Mouse (Mus musculus) adrenal gland, postnatal 36 days (tissue): ENCODE data around the gene Trmt10a. TPM values are rescaled to one million over a fixed set of nuclear protein-coding genes. Genes with fewer than 3 reads are reported as not detected.
"Not testable (repeated sequence)": the region's sequence is repeated elsewhere in the genome, so short reads cannot be mapped to it uniquely, and the experiment has no call there.

Experiments
- DNase-seq, 2 experiments: peaks; one replicate each; pipeline ENCODE4 v3.0.0; 2021; ENCODE audit warnings: mixed read lengths in 1 of 2
- total RNA-seq, 2 experiments: library from RNA; stranded (reverse); gene quantifications; 2 replicates each; pipeline ENCODE4 v1.2.3; 2021

Trmt10a gene
- total RNA-seq, 2 experiments from 2014 or later, result 12.9 to 13.1 TPM

DNA sequence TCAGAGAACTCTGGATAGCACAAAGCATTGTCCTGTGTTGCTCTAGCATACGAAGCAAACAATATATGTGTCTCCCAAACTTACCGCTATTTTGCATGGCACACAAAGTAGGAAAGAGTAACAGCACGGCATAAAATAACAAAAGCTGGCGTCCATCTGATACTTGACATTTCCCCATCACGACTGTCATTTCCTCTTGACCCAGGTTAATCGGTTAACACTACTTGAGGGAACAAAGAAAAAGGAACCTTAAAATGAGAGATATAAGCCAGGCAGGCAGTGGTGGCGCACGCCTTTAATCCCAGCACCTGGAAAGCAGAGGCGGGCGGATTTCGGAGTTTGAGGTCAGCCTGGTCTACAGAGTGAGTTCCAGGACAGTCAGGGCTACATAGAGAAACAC, 9.3 kb upstream of the Trmt10a start:
- no peak for DNase-seq

DNA sequence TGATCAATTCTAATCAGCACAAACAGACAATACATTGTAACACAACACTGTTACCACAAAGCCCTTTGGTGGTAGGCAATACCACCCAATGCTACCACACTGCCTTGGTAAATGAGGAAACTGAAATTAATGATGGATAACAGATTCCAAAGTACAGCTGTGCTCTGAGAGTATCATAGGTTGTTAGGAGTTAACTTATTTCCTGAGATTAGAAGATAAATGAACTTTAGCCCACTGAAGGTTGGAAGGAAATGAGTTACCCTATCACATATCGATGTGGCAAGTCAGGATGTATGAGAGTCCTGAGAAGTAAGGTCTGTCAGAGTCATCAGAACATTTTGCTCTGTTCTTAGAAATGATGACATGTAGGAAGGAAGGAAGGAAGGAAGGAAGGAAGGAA, 8.7 kb upstream of the Trmt10a start:
- no peak for DNase-seq

DNA sequence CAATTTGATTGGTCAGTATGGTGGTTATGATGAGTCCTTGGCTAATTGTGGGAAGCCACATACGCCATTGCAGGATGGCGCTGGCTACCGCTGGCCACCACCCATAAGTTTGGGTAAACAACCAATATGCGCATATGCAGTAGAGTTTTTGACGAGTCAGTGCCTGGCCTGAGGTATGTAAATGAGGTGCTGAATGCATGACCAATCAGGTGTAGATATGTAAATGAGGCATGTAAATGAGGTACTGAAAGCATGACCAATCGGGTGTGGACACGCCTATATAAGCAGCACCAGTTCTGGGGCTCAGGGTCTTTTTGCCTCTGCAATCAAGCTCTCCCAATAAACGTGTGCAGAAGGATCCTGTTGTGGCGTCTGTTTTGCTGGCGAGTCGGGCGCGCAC, 5.1 kb upstream of the Trmt10a start:
- DNase-seq, result not testable (repeated sequence)

DNA sequence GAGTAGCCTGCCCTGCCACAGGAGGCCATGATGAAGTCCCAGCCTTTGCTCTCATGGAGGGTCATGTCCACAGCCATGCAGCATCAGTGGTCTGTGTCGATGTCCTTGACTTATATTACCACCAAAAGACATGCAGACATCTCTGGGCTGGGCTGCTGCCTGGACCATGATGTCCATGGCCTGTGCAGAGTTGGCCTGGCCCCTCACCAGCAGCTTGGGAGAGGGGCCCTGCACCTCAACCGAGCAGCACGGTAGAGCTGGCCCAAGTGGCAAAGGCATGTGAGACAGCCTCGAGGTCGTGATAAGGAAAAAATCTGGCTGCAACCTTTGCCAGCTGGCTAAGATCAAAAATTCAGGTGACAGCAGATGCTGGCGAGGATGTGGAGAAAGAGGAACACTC, 3.6 kb upstream of the Trmt10a start:
- DNase-seq, result no peak

DNA sequence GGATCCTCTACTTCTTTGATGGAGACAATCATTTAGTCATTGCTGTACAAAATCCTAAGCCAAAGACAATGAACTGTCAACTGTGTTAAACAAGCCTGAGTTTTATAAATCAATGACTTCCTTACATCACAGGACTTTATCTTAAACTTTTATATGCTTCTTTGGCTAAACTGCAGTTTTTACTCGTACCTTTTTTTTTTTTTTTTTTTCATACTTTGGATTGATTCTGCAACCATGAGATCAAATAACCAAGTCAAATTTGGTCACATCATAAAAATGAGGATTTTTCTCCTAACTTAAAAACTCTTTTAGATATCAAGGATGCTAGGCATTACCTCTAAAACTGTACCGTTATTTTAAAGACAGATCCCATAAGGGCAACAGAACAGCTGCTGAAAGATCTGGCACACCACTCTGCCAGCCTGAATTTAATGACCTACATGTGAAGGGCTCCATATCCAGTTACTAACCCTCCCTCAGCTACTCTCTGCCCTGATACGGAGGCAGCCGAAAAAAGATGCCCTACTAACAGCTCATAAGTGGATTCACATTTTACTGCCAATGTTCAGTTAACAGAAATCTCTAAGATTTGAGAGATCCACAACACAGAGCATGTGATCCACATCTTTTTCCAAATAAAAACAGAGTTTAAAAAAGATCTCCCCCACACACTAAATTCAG, 1.1 kb upstream of the Trmt10a start:
- DNase-seq, result peak in 1 of 2 experiments; percentile 7

DNA sequence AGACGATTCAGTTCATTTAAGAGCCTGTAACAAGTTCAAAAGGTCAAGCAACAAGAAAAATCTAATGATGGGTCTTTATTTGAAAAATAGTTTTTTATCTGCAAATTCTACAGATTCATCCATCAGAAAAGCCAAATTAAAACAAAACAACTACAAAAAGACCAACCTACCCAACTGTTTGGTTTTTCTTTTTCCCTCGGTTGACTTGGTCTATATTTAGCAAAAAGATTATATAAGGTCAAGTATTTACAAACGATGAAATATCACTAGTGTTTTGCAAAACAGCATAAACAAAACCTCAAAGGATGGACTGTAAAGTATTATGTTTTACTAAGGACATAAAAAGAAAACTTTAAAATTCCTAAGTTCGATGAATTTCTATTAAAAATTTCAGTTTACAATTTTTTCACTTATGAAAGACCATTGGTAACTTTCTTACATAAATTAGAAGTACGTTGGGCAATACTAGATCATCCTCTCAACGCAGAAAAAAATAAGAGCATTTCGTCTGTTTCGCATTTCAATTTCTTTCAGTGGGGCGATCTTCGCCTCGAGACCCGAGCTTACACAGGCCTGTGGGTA, 424 bp upstream of the Trmt10a start:
- DNase-seq, result no peak

DNA sequence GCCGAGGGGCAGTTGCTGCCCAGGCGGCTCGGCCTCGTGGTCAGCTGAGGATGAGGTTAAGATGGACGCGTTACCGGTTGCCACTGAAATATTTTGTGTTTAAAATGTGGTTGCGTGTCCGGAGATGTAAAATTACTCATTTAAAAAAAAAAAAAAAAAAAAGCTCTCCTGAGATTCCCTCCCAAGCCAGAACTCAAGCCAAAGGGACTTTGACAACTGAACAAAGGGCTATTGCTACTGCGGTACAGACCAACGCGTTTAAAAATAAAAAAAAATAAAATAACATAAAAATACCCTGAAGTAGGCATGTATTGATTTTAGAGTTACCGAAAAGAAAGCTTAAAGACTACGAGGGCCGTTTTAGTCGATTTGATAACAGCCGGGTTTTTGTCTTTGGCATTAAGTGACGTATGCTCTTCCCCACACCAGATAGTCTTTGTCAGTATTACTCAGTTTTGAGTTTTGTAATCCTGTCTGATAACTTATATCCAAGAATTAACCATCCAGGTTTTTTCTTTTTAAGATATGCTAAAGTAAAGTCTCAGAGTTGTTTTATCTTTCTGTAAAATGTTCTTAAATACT, 903 bp downstream of the Trmt10a start:
- no peak for DNase-seq

DNA sequence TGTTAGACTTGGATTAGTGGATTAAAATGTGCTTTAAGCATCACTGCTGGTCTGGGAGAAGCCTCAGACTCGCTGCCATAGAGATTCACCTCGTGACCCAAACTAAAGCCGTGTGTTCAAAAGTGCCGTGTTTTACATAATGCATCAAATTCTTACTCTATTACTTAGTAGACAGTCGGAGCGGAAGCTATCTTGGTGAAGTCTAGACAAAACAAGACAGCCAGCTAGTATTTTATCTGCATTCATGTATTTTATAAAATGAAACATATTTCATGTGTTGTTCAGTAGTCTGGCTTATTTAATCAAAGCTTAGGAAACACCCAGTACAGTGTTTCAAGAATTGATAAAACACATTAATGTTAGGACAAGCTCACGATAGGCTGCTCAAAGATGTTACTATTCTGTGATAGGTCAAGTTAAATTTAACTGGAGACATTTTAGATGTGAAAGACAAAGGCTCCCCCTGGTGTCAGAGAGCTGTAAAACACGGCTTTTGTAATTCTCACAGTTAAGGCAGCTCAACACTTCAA, 1.5 kb downstream of the Trmt10a start, which contains the start of gene Mttp:
Gene Mttp, minus strand, starts transcription at position 327 of the 530 bp plus-strand sequence.
- DNase-seq, result peak; percentile 61 to 81

DNA sequence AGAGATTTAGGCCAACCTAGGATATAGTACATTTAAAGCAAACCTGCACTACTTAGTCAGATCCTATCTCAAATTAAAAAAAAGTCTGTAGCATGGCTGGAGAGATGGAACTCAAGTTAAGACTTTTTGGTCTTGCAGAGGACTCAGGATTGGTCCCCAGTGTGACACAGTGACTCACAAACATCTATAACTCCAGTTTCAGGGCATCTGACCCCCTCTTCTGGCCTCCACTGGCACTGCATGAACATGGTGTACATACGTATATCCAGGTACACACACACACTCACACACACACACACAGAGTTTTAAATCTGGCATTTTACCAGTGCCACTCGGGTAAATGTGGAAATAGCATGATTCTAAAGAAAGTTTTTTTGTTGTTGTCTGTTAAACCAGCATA, 5.6 kb downstream of the Trmt10a start:
- no peak for DNase-seq

DNA sequence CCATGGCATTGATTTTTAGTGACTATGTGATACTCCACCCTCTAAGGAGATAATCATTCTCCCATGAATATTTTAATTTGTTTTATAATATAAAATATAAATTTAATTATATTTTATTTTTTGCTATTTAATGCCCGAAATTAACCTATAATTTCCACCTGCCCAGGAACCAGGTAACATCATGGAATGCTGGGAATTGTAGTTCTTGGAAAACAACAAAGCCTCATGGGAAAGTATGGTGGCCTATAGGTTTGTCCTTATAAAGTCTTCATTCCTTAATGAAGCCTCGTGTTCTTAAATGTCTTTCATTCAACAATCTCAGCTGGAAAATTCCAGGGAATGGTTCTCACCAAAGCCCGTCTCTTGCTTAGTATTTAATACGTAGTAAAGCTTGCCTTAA, 11.8 kb downstream of the Trmt10a start:
- DNase-seq, result no peak

DNA sequence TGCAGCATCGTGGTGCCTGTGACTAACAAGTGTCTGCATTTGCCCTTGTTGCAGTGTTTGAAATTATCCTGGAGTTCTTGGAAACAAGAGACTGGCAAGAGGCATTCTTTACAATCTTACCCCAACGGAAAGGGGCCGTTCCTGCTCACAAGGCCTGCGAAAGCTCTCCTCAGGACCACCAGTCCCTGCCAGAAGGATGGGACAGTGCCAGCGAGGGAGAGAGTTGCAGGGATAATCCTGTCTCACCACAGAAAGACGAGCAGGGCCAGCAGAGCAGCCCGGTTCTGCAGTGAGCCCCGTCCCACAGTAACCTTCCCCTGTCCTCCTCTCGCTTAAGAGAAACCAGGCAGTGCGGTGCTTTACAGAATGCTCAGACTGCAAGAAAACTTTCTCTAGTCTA, 13.4 kb downstream of the Trmt10a start:
- no peak for DNase-seq

DNA sequence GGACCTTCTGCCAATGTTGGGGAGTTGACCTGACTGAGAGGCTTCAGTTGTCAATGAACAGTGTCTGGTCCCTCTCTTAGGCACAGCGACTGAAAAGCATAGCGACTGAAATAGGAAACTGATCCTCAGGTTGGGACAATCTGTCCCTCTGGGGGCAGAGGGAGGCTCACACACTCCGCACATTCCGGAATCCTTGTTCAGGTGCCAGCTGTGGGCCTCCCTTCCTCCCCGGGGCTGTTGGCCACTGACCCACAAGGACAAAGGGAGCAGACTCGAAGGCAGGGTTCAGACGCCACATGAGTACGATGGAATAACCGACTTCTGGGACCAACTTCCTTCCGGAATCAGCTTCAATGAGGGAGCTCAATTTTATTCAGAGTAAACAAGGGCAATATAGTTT, 18.4 kb downstream of the Trmt10a start:
- DNase-seq, result no peak

DNA sequence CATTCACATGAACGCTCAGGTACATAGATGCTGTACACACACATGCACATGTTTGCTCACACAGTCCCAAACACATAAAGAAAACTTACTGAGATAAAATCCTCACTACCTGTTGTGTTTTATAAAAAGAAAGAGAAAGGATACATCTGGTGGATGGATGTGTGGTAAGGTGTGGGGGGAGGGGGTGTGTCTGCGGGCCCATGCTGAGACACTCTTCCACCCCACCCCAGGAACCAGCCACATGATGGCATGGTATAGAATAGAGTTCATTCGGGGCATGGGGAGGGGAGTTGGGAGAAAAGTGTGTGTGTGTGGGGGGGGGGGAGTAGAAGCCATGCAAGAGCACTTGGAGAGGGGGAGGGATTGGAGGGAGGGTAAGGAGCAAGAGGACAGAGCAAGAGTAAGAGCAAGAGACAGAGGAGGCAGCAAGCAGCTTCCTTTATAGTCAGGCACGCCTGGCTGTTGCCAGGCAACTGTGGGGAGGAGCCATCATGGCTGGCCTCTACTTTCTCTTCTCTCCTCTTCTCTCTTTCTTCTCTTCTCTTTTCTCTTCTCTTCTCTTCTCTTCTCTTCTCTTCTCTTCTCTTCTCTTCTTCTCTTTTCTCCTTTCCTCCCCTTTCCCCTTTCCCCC, 19.4 kb downstream of the Trmt10a start:
- DNase-seq, result peak in 1 of 2 experiments; percentile 20

DNA sequence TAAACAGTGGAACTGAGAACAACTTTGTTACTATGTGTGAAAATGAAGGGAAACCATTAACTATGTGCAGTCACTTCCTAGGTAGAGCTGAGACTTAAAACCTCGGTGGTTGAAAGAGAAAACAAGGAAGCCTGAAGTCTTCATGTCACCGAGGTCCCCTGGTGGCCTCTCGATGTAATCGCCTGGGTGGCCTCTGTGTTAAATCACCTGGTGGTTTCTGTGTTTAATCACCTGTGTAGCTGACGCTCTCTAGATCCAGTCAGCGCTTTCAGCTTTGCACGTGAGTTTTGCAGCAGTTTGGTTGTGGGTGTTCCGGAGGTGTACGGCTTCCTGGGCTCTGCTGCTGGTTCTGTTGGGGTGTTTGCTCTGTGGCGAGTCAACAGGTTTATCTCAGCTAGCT, 30.0 kb downstream of the Trmt10a start:
- DNase-seq, result no peak

DNA sequence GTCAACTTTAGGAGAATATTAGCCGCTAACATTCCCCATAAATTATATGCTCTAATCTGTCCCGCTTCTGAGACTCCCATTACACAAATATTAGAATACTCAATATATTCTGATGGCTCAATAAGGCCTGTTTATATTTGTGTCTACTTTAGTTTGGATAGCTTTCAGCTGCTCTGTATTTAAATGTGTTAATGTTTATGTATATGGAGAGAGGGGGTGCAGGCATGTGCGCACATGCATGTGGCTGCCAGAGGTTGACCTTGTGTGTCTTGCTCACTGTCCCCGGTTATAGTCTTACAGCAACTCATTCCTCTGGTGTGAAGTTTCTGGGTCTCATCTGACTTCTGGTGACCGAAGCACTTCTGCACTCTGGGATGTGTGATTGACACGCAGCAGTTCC, 32.3 kb downstream of the Trmt10a start:
- DNase-seq, result no peak

DNA sequence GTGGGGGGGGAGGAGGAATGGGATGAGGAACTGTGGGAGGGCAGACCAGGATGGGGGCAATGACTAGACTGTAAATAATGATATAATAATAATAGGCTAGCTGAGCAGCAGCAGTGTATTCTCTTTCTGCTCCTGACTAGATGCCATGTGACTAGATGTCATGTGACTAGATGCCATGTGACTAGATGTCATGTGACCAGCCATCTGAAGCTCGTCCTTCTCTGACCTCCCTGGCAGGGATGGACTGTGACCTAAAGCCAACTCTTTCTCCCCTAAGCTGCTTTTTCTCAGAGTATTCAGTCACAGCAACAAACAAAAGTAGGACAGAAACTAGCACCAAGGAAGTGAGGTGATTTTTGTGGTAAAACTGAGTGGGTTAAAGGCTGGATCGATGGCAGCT, 38.8 kb downstream of the Trmt10a start:
- no peak for DNase-seq

DNA sequence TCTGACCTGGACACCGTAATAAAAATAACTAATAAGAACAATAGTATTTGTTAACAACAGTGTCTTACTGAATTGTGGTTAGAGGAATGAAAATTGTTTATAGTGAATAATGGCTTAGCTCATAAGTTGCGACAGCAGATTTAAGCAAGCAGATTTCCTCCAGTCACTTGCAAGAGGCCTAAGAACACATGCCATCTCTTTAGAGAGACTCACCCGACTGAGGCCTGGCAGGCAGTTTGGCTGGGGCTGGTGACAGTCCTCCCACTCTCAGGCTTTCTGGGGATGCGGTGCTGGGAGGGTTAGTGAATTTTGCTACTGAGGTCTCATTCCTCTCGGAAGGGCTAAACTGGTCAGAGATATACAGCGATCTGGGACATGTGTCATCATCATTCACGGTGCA, 40.1 kb downstream of the Trmt10a start:
- DNase-seq, result no peak

DNA sequence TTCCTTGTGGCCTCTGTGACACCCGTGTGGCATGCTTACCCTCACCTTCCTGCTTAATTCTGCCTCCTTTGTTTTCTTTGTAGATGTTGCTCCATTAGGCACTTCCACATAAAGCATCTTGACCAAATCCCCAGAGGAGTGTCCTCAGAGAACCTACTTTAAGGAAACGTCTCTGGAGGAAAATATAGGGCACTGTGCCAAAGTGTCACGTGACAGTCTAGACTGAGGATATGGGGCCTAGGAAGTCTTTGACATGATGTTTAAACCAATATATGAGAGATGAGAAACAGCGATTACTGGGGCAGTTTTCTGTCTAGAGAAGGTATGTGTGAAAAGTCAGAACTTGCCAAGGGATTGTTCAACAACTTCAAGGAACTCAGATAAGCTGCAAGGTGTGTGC, 42.0 kb downstream of the Trmt10a start:
- no peak for DNase-seq

DNA sequence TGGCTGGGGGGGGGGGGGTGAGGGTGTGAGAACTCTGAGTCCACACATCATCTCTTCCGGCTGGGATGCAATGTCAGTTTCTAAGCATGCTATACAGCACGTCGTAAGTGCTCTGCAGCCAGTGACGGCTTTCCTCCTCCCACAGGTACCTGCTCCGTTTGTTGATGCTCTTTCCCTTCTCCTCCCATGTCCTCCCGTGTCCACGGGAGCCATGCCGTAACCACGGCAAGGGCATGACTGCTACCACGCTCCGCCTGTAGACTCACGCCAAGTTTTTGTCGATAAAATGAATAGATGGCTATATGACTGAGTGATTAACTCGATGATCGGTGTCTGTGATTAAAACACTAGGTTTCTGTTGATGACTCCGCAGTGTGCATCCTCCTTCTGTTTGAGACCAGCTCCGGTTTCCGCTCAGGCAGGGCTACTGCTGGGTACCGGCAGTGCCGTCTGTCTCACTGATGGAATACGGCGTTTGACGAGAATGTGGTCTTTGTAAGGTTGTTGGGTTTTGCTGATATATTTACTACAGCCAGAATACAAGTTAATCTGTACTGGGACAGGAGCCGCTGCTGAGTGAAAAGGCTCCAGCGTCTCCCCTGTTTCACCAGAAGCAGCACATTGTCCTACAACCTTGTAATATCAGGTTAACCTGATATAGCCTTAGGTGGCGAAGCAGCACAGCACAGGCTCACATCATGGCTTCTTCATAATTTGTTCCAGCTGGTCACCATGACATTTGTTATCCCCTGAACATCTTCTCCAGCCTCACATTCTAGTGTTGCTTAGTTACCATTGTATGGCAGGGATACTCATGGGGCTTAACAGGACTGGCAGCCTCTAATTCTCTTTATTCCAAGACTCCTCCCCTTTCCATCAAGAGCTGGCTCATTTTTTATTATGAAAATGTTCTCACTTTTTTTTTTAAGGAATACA, 43.0 kb downstream of the Trmt10a start:
- no peak for DNase-seq

DNA sequence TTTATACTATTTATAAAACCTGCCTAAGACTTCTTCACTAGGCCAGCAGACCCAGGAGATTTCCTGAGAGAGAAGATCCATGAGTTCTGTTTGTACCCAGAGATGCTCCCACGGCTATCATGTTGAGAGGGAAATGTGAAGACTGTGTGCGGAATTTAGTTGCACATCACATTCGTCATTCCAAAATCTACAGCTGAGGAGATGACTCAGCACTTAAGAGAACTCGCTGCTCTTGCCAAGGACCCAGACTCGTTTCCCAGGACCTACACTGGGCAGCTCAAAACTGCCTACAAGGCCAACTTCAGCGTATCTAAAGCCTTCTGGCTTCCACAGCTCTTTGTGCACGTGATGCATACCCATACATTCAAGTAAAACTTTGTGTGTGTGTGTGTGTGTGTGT, 49.0 kb downstream of the Trmt10a start:
- DNase-seq, result peak; percentile 51 to 66

DNA sequence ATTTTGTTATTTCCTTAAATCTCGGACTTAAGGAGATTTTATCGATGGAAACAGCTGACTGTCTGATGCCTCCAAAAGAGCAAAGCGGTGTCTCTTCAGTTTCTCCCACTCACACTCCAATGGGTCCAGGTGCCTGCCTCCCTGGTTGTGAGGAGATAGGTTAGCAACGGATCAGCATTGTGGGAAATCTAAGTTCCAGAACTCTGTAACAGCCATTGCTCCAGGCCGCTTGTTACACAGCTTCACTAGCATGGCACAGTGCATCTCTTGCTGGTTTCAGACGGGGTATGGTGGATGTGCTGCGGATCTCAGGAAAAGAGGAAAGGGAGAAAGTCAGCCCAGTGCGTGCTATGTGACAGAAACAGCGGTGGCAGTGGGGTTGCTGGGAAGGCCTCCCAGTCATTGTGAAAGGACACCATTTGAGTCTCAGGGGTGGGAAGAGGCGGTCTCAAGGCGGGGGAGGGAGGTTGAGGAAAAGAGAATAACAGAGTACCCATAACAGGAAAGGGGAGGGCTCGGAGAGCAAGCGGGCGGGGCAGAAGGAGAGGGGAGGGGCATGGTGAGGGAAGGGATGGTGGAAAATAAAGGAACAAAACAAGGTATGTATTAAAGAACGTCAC, 50.5 kb downstream of the Trmt10a start, which contains the start of gene 4930579F01Rik:
Gene 4930579F01Rik, minus strand, starts transcription at position 143 of the 620 bp plus-strand sequence.
- no peak for DNase-seq
